Mouse (Mus musculus) spleen, postnatal 10 days (tissue): ENCODE measurements around the gene Map4.

Experiments used
- DNase-seq, 2 experiments: peaks; one replicate each; pipeline ENCODE4 v3.0.0; 2021 to 2022; ENCODE audit warnings: low spot score in 2 of 2

Map4 gene

DNA sequence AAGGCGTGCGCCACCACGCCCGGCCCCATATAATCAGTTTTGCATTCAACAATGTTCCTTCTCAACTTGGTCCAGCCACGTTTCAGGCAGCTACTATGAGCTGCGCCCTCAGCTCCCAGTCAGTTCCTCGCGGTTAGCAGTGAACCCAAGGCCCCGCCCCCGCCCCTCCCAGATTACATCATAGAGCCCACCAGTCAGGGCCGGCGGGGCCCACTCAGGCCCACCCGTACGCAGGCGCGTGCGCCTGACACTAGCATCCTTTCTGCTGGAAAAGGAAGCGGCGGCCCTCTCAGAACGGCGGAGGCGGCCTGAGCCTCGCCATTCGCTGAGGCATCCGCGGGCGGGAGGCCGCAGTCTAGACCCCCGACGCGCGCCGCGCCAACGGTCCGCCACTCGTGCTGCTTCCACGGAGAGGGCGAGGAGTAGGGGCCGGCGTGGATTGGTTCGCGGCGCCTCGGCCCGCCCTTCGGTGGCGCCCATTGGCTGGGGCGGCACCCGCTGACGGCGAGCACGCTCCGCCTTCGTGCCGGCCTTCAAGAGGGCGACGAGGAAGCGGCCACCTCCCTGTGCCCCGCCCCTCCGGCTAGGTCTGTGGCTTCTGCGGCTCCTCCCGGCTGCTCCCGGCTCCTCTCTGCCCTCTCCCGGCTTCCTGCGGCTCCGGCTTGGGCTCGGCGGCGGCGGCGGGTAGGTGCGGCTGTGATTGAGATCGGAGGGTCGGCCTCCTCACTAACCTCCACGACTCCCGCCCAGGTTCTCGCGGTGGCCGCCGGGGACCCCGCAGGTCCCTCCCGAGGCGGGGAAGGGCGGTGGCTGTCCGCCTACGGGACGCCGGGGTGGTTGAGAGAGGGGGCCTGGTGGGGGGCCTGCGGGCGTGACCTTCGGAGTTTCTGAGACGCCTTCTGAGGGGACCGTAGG lies at the start of gene Map4:
TSS of gene Map4 (plus strand) at position 204 of the 915 bp plus-strand sequence.
- DNase-seq = peak; percentile 88 to 94

DNA sequence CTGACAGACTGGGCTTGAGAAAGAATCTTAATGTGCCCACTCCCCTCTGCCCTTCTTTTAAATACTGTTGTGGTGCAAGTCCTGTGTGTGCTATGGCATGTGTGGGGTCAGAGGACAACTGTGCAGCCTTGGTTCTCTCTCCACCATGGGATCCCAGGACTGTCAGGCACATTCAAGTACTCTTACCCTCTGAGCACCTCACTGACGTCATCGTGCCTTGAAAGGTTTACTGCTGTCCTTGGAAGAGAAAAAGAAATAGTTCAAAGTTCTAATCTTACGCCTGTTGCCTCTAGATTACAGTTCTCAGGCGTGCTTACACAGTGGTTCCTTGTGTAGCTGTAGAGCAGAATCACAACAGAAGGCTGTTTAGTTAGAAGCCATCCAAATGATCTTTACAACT lies 45.0 kb upstream of the Map4 start:
- no peak for DNase-seq

DNA sequence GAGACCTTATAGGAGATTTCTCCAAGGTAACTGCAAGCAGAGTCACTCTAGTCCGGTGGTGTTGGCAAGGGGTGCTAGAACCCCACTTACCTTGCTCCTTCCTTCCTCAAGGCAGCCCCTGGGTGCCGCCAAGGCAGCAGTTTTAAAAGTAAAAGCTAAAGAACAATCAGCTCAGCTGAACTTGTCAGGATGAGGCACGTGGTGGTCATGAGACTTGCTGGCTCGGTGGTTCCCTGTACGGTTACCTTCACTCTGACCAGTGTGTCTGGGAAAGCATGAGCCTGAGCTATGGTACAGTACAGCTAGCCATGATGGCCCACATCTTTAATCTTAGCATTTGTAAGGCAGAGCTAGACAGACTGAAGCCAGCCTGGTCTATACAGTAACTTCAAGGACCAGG lies 43.9 kb upstream of the Map4 start:
- DNase-seq = no peak

DNA sequence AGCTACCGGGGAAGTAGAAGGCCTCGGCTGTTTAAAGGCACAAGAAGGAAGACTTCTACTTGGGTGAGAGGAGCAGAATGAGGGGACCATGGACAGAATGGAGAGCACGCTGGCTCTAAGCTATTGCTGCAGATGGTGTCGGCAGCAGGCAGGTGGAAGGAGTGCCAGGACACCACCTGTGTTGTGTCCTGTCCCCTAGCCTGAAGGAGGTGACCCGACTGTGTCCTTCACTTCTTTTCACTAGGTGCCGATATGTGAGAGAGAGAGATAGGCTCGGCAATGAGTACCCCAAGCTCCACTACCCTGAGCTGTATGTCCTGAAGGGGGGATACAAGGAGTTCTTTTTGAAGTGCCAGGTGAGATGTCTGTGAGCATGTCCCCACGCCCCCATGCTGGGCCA lies 39.8 kb upstream of the Map4 start:
- no peak for DNase-seq

DNA sequence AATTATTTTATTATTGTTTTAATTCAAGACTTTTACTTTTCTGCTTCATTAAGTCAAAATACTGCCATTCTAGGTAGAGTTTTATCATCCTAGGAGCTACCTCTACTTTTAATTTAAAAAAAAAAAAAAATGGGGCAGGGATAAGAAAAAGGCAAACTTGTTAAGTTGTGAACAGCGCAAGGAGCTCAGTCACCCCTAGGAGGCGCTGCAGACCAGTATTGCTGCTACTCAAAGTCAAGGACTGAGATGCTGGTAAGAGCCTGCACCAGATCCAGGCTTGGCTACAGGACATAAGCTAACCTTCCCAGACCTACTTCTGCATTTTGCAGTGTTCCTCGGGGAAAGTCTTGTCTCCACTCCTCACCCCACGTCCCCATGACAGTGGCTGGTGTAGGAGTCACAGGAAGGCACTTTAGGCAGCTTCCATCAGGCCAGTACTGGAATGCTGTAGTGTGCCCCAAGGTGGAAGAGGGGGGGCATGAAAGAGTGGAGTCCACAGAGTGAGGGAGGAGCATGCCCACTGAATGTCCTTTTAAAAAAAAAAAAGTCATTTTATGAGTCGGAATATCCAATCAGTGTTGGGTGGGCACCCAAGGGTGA lies 38.5 kb upstream of the Map4 start:
- peak; percentile 59 to 86 for DNase-seq

DNA sequence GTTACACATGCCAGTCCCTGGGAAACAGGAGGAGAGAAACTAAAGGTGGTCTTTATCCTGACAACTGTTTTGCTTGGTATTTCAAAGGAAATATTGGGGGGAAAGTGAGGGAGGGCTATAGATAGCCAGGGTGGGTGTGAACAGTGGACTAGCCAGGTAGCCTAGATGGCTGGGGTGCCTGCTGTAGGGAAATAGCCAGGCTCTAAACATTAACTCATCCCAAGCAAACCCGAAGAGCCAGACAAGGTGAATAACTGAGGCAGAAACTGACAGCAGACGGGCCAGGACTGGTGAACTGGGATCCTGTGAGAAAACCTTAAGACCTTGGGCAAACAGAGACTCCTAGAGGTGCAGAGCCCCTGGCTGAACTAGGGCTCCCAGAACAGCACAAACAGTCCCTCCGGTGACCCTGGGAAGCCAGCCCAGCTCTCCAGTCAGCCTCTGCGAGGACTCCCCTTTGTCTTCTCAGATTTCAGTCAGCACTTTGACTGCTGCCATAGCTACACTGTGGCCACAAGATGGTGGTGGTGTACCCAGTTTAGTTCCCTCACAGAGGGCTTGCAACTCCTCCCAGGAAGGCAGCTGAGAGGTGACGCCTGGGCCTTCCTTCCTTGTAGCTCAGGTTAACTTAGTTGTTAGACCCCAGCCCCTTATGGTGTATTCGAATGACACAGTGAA lies 36.7 kb upstream of the Map4 start:
- DNase-seq = peak in 1 of 2 experiments; percentile 59

DNA sequence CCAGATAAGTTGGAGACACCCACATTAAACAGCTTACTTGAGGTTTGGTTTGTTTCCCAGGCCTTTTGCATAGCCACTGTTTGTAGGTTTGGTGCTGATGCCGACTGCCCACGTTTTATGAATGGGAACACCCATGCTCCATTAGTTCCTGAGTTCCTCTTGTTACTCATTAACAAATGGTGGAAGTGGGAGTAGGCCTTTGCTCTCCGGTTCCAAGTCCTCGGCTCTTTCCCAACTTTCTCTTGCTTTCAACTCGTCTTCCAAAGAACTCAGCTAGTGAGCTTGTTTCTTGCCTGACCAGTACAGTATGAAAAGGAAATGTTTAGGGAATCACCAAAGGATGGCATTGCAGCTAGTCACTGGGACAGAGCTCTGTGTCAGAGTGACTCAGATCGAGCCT lies 35.7 kb upstream of the Map4 start:
- DNase-seq = no peak

DNA sequence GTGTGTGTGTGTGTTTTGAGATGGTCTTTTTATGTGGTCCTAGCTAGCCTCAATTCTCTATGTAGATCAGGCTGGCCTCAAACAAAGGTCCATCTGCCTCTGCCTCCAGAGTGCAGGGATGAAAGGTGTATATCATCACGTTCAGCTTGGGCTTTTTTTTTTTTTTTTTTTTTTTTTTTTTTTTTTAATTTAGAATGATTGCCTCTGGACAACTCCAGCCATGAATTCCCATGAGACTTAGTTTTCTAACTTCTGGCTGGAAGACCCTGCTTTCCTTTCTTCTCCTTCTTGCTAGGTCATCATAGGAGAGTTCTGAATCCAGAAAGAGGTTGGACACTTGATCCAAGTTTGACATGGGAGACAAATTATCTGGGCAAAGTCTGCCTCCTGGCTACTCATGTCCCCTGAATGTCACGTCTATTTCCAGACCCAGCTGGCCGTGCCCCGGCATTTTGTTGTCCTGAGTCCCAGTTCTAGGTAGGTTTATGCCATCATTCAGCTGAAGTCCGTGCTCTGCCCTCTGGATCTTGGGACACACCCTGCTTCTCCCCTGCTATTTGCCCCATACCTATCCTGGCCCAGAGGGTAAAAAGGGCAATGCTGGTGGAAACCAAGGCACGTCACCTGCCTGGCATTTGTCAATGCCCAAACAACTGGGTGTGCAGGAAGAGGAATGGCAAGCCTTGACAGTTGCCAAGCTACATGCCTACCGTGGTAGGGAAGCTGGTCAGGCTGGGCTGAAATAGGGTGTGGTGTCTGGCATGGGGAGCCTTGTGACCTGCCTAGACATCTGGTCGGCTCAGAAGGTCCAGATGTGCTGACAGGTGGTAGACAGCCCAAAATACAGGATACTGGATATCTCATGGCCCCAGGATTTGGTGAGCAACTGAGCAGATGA lies 34.8 kb upstream of the Map4 start:
- DNase-seq = no peak

DNA sequence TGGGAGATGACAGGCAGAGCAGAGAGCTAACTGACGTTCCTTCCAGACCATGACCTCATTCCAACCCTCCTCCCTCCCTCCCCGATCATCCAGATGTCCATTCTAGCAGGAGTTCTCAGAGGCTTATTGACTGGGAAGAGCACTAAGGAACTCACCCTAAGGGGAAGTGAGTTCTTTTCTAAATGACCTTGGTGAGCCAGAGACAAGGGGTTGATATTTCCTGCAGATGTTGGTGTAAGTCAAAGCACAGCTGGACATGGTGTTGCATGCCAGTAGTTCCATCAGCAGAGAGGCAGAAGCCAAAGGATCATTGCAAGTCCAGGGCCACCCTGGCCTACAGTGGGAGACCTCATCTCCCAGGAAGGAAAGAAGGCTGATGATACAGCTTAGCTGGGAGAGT lies 33.2 kb upstream of the Map4 start:
- DNase-seq = no peak

DNA sequence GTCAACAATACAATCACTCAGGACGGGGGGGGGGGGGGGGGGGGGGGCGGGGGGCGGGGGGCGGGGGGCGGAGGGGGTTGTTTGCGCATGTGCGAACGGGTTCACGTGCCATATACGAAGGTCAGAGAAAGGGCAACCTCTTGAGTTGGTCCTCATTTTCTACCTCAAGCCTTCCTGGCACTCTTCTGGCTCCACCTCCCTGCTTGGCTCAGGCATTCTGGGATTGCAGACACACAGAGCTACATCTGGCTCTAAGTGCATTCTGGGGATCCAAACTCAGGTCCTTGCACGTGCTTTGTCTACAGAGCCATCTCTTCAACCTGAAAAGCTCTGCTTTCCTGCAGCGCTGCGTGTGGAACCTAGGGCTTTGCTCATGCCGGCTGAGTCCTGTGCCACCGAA lies 31.9 kb upstream of the Map4 start:
- no peak for DNase-seq

DNA sequence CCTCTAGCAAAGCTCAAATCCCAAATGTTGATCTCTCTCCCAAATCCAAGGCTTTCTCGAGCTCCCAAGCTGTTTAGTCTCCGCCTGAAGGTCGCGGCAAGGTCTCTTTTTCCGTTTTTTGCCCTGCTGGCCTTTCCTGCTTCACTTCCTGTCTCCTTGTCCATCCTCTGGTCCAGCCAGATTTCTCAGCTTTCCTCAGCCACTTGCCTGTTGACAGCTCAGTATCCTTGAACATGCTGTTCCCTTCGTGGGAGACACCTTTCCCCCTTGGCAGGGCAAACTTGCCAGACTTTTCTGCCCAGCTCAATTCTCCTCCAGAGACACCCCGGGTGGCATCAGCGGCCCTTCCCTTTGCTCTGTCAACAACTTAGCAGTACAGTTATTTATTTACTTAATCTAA lies 31.5 kb upstream of the Map4 start:
- DNase-seq = no peak

DNA sequence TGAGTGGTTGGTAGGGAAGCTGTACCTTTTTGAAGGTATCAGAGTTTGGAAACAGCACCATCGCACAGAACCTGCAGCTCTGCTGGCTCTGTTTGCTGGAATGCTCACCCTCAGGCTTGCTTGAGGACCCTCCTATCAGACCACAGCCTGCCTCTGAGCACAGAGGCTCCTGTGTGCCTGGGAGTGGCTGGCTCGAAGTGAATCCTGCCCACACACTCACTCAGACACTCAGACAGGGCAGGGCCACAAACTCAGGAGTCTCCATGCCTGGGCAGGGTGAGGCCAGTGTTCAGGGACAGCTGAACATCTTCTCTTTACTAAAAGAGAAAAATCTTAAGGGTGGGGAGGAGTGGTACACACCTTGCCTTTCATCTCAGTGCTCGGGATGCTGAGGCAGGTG lies 30.7 kb upstream of the Map4 start:
- no peak for DNase-seq

DNA sequence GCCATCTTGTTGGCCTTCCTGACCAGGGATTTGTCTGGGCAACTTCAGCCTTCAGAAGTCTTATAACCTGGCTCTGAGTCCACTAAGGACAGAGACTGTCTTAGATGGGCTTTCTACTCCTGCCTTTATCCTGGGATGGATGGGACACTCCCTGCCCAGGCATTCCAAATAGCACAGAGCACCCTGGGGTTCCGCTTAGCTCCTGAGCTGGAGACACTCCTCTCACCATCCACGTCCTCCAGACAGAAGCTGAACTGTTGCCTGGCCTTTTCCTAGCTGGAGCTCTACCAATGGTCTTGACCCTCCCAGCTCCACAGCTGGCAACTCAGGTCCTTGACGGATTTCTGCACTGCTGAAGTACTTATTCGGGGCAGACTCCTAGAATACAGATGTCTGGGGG lies 29.0 kb upstream of the Map4 start:
- DNase-seq = no peak

DNA sequence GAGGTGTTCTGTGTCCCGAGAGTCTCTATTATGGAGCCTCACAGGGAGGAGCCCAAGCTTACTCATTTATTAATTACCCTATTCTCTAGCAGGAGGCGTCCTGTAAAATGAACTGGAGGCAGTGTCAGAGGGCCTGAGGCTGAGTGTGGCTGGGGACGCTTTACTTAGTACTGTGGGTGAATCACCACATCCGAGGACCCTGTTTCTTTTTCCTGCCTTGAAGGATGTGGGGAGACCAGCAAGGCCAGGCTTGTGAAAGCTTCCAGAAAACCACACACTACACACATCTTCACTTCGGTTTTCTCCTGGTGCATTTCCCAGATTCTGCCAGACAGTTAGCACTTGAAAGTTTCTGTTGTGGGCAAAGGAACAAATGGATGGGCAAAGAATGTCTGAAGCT lies 28.5 kb upstream of the Map4 start:
- no peak for DNase-seq

DNA sequence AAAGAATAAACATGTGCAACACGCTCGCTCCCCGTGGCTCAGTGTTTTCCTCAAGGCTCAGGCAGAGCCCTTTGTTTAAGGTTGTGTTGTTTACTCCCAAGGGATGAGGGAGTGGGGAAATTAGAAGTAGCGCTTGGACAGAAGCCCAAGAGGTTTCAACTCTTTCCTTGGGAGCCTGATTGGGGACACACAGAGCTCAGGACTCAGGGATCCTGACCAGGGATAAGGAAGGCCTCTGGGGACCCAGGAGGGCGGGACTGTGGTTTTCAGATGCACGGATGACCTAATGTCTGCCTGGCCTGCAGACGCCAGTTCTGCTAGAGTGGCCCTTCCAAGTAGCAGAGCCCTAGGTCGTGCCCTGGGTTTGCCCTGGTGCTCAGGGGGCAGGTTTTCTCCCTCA lies 24.0 kb upstream of the Map4 start:
- DNase-seq = no peak

DNA sequence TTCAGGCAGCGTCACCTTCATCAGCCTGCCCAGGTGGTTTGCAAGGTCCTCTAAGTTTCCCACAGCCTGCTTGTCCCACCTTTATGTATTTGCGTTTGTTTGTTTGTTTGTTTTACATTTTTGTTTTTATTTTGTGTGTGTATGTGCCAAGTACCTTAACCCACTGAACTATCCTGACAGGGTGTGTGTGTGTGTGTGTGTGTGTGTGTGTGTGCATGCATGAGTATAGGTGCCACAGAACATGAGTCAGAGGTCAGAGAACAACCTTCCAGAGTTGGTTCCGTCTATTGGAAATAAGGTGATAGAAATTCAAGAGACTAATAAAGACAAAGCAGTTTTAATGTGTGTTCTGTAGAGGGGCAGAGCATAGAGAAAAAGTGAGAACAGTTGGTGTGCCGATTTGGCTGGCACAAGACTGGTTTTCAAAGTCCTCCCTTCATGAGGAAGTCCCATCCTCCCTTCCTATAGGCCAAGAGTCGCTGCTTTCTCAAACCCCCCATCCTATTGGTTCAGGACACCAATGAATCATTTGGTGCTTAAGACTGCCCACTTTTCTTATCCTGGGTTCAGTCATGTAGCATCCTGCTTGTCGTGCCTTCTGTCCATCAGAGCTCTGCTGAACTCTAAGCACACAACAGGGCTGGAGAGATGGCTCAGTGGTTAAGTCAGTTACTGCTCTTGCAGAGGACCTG lies 23.3 kb upstream of the Map4 start:
- DNase-seq = no peak

DNA sequence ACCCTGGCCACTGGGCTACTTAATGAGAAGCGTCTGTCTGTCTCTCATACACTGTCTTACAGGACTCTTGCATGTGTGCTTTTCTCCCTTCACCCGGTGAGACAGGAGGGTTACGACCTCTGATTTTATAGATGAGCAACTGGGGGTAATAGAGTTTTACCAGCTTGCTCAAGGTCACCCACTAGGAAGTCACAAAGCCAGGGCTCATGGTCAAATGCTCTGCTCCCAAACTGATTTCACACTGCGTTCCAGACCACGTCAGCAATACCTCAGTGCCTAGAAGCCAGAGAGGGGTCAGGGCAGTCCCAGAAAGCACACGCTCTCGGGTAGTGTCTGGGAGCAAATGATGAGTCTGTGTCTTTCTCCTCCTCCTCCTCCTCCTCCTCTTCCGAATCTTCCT lies 22.2 kb upstream of the Map4 start:
- DNase-seq = no peak

DNA sequence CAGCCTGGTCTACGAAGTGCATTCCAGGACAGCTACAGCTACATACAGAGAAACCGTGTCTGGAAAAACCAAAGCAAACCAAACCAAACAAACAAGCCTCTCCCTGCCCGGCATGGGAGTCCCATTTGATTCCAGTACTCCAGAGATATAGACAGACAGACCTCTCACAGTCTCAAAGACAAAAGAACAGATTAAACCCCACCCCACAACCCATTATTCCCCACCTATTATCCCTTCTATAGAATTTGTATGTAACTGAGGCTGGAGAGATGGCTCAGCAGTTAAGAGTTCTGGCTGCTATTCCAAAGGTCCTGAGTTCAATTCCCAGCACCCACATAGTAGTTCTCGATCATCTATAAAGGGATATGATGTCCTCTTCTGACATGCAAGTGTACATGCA lies 21.3 kb upstream of the Map4 start:
- no peak for DNase-seq

DNA sequence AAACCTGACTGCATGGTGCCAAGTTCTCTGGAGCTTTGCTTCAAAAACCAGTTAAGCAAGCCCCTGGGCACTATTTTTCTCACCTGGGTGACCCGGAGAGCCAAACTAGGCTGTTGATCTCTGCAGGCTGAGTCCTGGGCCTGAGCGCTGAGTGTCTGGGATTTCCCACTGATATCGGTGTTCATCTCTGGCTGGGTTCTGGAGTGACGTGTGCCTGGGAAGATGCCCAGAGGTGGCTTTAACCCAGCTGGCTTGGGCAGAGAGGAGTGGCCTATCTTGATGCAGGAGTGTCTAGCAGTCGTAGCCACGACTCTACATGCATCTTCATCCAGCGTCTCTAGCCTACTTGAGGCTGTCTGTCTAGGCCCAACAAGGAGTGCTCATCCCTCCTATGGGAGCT lies 19.5 kb upstream of the Map4 start:
- no peak for DNase-seq

DNA sequence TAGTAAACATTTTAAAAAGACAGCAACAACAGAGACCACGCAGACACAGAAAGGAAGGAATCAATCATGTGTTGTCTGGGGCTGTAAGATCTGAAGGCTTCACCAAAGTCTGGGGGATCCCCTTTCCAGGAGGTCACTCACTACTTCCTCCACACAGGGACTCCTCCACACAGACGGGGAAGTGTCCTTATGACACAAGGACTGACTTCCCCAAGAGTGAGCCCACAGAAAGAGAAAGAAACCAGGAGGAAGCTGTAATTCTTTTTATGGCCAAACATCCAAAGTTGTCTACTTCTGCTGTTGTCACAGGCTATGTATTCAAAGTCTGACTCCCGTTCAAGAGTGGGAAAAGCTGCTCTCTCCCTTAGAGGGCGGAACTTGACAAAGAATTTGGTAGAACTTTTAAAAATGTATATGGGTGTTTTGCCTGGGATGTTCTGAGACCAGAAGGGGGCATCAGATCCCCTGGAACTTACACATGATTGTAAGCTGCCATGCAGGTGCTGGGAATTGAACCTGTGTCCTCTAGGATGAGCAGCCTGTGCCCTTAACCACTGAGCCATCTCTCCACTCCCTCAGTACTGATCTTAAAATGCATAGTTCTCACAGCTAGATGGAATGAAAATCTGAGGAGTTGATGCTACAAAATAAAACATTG lies 16.9 kb upstream of the Map4 start:
- DNase-seq = no peak

DNA sequence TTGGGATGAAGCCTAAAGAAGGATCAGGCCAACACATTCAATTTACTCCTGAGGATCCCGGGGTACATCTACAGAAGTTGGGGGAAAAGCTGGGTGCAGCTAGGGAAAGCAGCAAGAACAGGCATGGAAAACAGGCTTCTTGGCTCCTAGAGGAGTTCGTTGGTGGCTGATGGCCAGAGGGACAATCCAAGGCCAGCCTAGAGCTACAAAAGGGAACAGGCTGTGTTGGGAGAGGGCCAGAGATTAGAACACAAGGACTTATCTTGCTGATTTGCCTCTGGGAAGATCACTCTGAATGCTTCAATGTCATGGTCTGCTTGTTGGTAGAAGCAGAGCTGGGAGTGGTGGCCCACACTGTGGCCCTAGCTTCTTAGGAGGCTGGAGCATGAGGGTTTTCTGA lies 13.3 kb upstream of the Map4 start:
- no peak for DNase-seq
